Mouse (Mus musculus) B cell, adult 2 months (primary cell): ENCODE data around the gene Zbtb9.

Source experiments
- DNase-seq, 2 experiments: peaks; one replicate each; pipeline ENCODE4 v3.0.0; 2022

Zbtb9 gene

GRCm38 (mm10) chr17:26947231-26948100, 25.5 kb upstream of the Zbtb9 start:
- DNase-seq, result no peak

DNA sequence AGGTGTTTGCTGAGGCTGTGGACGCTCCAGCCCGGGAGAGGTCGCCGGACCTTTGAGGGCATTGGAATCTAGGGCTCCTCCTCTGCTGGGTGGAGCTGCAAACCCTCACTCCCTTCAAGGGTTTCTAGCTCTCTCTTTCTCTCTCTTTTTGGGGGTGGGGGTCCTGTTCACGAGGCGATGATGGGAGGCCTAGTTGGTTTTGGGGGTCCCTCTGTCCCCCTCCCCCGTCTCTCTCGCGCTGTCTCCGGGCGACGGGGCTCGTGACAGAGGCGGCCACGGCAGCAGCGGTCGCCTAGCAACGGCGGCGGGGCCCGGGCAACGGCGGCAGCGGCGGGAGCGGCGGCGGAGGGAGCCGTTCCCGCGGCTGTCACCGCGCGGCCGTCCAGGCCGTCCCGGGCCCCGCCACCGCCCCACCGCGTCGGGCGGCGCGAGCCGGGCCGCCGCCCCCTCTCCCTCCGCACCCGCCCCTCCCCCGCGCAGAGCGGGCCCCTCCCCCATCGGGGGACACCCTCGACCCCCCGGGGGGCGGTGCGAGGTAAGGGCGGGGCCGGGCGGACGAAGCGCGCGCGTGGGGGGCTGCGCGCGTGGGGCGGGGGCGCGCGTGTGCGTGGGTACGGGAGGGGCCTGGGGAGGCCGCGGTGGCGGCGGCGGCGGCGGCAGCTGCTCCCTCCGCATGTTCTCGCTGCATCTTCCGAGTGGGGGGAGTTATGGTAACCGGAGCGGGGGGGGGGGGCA, 24.5 kb upstream of the Zbtb9 start:
- peak in 1 of 2 experiments; percentile 42 for DNase-seq

DNA sequence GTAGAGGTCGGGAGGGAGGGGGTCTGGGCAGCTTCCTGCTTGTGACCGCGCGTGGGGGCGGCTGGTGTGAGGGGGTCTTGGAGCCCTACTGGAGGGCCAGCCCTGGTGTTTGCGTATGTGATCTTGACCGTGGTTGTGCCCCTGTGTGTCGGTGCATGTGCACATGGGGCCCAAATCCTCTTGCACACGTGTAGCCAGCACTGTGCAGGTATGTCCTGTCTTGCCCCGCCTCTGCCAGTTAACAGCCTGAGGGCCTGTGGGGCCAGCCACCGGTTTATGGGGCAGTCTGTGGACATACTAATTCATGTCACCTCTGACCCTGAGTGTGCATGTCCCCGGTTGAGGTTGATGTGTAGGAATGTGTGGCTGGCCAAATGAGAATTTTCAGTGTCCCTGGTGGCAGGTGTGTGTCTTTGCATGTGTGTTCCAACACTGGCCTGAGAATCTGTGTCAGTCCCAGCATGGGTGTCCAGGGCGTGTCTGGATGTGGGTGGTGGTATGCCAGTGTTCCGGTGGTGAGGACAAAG, 23.9 kb upstream of the Zbtb9 start:
- DNase-seq, result peak; percentile 44 to 45

- no peak for DNase-seq
Measured at GRCm38 (mm10) chr17:26949866-26950265, 23.1 kb upstream of the Zbtb9 start.

DNA sequence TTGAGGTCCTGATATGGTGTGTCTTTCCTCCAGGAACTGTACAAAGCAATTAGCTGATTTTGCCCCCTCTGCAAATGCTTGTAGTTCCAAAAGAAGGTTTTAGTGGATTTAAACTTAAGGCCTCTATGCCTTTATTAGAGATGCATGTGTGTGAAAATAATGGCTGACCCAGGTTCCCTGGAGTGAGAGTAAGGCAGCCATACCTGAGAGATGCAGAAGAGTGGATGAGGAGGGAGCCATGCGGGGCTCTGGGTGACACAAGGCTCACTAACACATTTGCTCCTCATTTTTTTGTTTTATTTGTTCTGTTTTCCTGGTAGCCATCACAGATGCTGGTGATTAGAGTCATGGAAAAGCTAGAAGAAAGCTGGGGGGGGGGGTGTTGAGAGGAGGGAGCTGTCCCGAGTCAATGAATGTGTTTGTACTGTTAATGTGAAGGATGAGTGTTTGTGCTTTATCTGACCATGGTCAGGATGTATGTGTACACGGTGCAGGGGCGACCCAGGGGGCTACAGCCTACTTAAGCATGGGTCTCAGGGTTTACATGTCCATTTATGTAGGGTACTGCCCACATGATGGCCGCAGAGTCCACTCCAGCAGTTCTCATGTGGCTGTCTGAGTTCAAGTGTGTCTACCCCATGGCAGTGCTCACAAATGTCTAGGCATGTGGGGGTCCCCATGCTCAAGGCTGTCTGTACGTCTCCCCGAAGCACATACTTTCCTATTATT, 22.2 kb upstream of the Zbtb9 start:
- no peak for DNase-seq

DNA sequence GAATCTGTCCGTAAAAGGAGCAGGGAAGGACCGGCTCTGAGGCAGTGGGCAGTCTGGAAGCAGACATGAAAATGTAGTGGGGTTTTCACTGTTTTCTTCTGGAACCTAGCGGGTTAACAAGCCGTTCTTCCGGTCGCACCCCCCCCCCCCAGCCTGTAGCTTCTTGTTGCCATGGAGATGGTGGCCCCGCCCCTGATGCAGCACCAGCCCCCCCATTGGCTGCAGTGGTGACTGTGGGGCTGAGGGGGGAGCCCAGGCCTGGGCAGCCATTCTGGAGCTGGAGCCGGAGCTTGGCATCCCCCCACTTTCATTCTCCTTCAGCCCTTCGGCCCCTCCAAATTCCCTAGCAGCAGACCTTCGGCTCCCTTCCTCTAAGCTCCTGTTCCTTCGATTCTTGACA, 21.6 kb upstream of the Zbtb9 start:
- peak; percentile 88 to 90 for DNase-seq

DNA sequence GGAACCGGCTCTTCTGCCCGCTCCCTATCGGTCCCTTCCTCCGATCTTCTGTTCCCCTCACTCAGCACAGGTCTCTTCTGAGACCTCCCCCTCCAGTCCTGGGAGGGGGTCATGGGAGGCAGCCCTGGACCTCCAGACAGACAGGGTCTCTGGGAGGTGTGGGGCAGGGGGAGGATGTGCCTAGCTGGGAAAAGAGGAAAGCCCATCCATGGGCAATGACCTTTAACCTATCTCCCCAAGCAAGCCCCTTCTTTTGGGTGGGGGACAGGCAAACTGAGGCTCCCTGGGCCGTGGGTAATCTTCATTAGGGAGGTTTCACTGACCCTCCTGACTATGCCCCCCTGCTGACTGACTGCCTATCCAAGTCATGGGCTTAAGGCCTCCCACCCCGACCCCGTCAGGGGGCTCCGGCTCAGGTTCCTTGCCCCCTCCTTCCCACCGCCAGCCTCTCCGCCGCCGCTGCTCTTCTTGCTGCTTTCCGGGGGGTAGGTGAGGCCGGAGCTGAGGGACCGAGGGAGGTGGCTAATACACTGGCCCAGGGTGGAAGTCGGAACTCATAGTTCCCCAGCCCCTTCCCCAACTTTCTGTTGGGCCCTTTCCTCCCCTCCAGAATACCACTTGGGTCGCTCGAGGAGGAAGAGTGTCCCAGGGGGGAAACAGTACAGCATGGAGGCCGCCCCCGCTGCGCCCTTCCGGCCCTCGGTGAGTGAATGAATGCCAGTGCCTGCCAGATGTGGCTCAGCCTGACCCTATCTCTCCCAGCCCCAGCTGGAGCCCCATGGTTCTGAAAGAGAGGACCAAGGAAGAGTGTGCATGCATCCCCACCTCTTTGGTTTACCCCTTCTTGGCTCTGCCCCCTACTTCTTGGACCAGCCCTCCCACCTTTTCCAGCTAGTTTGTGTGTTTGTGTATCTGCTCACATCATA, 20.8 kb upstream of the Zbtb9 start:
- no peak for DNase-seq

DNA sequence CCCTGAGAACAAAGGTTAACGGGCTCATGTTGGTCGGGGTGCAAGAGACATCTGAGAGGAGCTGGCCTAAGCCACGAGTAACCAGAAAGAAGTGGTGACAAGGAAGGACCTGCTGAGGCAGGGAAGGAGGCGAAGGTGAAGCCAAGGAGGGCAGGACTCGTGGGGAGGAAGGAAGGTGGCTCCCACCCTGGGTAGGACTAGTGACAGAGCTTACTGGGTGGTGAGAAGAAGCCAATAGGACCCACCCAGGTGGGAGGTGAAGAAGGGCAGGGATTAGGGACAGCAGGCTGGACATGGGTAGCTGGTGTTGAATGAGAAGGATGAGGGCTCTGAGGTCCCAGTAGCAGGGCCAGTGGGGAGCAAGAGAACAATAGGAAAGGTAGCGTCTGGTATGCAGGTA, 19.8 kb upstream of the Zbtb9 start:
- no peak for DNase-seq

DNA sequence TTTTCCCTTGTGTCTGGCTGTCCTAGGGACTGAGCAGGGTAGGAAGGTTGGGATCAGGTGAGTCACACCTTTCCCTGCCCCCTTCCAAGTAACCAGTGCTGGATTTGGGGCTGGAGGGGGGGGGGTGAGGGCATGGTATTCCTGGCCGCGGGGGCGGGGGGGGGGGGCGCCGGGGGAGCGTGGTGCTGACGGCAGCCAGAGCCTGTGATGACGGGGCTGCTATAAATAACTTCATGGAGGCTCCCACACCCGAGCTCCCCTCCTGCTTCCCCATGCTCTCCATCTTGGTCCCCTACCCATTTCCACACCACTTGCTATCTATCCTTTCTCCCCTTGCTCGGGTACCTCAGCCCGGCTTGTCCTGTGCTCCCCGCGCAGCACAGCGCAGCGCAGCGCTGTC, 19.2 kb upstream of the Zbtb9 start:
- no peak for DNase-seq

GRCm38 (mm10) chr17:26956309-26956708, 16.7 kb upstream of the Zbtb9 start:
- DNase-seq, result no peak

- DNase-seq, result no peak
Measured at GRCm38 (mm10) chr17:26956895-26957294, 16.1 kb upstream of the Zbtb9 start.

DNA sequence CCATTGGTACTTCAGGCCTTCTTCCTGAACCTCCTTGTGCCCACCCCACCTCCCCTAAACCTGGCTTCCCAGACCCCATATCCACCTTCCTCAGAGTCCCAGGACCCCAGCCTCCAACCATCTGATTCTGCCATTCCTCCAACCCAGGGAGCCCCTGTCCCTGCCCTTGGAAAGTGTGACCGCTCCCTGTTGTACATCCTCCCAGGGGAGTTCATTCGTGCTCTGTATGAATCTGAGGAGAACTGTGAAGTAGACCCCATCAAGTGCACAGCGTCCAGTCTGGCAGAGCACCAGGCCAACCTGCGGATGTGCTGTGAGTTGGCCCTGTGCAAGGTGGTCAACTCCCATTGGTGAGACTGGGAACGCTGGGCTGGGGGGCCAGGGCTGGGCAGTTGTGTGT, 15.1 kb upstream of the Zbtb9 start:
- no peak for DNase-seq

DNA sequence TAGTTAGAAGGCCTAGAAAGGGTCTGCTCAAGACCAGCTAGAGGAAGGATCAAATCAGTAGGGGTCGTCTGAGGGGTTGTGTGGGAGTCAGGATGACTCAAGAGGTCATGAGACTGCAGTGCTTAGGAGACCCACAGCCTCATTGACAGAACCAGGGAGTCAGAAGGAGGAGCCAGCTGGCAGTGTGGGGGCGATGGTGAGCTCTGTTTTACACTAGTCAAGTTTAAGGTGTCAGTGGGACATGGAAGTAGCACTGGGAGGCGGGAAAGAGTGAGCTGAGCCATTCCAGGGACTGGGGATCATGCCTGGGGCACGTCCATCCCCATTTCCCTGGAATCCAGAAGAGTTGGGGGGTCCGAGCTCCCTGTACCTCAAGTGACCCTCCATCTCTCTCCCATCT, 14.1 kb upstream of the Zbtb9 start:
- no peak for DNase-seq

DNA sequence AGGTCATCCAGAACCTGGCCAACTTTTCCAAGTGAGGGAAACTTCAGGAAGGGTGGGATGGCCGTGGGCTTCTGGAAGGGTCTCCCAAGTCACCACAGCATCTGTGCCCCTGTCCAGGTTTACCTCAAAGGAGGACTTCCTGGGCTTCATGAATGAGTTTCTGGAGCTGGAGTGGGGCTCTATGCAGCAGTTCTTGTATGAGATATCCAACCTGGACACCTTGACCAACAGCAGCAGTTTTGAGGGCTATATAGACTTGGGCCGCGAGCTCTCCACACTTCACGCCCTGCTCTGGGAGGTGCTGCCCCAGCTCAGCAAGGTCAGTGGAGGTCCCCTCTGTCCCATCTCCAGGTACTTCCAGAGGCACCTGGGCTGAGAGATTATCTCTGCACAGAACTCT, 13.2 kb upstream of the Zbtb9 start:
- DNase-seq, result no peak

- no peak for DNase-seq
Measured at GRCm38 (mm10) chr17:26961572-26962240, 11.3 kb upstream of the Zbtb9 start.

- no peak for DNase-seq
Measured at GRCm38 (mm10) chr17:26966993-26967392, 6.0 kb upstream of the Zbtb9 start.

DNA sequence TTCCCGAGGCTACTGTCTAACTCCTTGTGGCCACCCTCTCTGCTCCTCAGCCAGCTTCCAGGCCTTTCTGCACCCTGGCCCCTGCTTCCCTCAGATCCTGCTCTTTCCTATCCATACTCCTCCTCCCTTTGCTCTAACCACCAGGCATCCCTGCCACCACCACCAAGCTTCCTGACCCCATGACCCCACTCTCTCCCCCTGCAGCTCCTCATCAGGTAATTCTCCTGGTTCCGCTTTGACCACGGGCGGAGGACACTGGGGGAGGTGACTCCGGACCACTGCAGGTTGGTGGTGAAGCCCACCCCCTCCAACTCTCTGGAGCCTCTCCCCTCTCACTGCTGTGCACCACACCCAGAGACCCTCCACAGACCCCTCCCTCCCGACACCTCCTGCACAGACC, 5.5 kb upstream of the Zbtb9 start:
- DNase-seq, result no peak

GRCm38 (mm10) chr17:26968200-26968611, 4.8 kb upstream of the Zbtb9 start:
- no peak for DNase-seq

DNA sequence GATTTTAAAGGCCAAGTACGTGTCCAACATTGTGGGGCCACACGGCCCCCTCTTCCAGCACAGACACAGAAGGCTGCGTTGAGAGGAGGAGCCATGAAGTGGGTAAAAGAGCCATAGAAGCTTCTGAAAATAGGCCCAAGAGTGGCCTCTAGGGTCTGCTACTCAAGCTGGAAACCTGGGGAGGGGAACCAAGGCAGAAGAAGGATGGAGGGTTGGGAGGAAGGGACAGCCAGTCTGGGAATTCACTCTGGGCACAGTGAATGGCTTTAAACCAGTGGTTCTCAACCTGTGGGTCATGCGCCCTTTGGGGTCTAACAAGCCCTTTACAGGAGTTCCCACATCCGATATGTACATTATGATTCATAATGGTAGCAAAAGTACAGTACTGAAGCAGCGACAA, 3.7 kb upstream of the Zbtb9 start:
- no peak for DNase-seq

GRCm38 (mm10) chr17:26970221-26970620, 2.7 kb upstream of the Zbtb9 start:
- no peak for DNase-seq

DNA sequence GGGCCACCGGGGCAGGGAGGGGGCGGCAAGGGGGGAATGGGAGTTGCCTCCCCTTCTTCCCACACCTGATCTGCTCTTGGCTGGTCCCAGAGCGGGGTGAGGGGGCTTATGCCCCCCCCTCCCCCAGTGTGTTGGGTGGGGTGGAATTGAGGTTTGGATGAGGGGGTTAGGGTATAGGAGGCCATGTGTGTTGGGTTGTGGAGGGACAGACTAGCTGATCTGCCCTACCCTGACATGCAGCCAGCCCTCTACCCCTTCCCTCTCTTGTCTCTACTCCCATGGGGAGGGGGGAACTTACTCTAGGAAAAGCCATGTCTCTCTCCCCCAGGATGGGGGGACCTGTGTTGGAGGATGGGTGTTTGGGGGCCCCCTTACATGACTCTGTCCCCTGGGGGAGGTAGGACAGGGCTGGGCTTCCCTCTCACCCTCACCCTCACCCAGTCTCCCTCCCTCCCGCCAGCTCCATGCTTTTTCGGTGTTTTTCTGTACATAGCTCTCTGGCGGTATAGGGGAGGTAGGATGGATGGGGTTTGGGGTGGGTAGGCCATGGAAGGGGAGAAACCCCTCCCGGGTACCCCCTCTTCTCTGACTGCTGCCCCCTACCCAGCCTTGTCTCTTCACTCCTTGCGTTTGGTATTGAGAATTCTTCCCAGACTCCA, 1.6 kb upstream of the Zbtb9 start:
- DNase-seq, result no peak
